Mouse (Mus musculus) lung, postnatal 0 days (tissue): ENCODE data around the gene Bnip1.

ENCODE experiments used
- CTCF ChIP-seq: IDR thresholded peaks from 2 replicates; pipeline ENCODE4 v1.5.1; 2016; ENCODE audit warnings: antibody characterized with exemption, mild to moderate bottlenecking
- EP300 ChIP-seq: IDR thresholded peaks from 2 replicates; pipeline ENCODE4 v1.6.1; 2016; ENCODE audit warnings: antibody characterized with exemption, mild to moderate bottlenecking, control low read depth

GRCm38 (mm10) chr17:26767100-26767753 lies 13.6 kb upstream of the Bnip1 start:
- no peak for TF ChIP-seq EP300
- TF ChIP-seq CTCF: no peak
